Mouse (Mus musculus): ENCODE data around the gene Tstd1. TPM values are rescaled to one million over a fixed set of nuclear protein-coding genes. Genes with fewer than 3 reads are reported as not detected.
A peak's percentile ranks its signal among the peaks of the same experiment; 100 is the strongest.

Gene Tstd1
- total and polyA plus RNA-seq, 3 experiments = 0.50 to 1.4 TPM; not detected in 1

GRCm38 (mm10) chr1:171454926-171455325 is 36.3 kb downstream of the Tstd1 start:
- no peaks in the 10 kb centered on the region for H3K79me2 ChIP-seq (ENCODE audit: control insufficient read depth, insufficient read depth, low read length, poor library complexity)
- no peaks in the 10 kb centered on the region for H3K36me3 ChIP-seq (ENCODE audit: control insufficient read depth in 1 of 2, insufficient read depth in 2 of 2, low read length in 2 of 2)
- TF ChIP-seq MAFK (IDR thresholded peaks at IDR 0.05; ENCODE audit: borderline replicate concordance, low read depth, low read length) (no peak), SMC3 (IDR thresholded peaks at IDR 0.05; ENCODE audit: low read depth, low read length) (0 out of 2 replicates have a peak, but pooled peaks have one; percentile 10)
- no peak overlapping the region for H3K4me3 ChIP-seq (ENCODE audit: control insufficient read depth in 1 of 2, insufficient read depth in 1 of 2, low read depth in 2 of 2, low read length in 2 of 2)
- H3K9me3 ChIP-seq (replicated peaks; ENCODE audit: insufficient read depth, low read length) = no peaks in the 10 kb centered on the region
- no peak for DNase-seq (ENCODE audit: low read depth, low spot score)
- no peaks in the 10 kb centered on the region for H3K4me1 ChIP-seq (ENCODE audit: control insufficient read depth in 1 of 2, insufficient read depth in 2 of 2, low read length in 2 of 2)
- H3K27me3 ChIP-seq (ENCODE audit: control insufficient read depth in 1 of 2, insufficient read depth in 2 of 2, low read length in 2 of 2) = peaks cover 0 to 4% of the 10 kb centered on the region in 2 experiments; a peak in 2 of 4 replicates
- no peak overlapping the region for H3K27ac ChIP-seq (ENCODE audit: control insufficient read depth, low read depth, low read length)
- no peak overlapping the region for H3K9ac ChIP-seq (ENCODE audit: control insufficient read depth, low read depth, low read length, poor library complexity, severe bottlenecking)

DNA sequence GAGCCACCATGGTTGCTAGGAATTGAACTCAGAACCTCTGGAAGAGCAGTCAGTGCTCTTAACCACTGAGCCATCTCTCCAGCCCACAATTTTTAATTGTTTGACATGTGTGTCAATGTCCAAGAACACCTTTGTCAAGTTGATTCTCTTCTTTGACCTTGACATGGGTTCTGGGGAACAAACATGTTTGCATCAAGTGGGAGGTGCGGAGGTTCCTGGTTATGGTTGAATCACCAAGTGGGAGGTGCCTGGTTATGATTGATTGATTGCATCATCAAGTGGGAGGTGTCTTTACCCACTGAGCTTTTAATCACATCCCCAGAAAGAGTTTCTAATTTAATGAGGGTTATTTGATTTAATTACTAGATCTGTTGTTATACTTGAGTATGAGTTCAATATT is 38.9 kb downstream of the Tstd1 start:
- no peak for DNase-seq (ENCODE audit: low read depth, low spot score)
- Histone ChIP-seq H3K4me1 (ENCODE audit: control insufficient read depth in 1 of 2, insufficient read depth in 2 of 2, low read length in 2 of 2) (no peaks in the 10 kb centered on the region), H3K9ac (ENCODE audit: control insufficient read depth, low read depth, low read length, poor library complexity, severe bottlenecking) (no peak overlapping the region), H3K4me3 (ENCODE audit: control insufficient read depth in 1 of 2, insufficient read depth in 1 of 2, low read depth in 2 of 2, low read length in 2 of 2) (no peak overlapping the region), H3K9me3 (replicated peaks; ENCODE audit: insufficient read depth, low read length) (no peaks in the 10 kb centered on the region), H3K27me3 (ENCODE audit: control insufficient read depth in 1 of 2, insufficient read depth in 2 of 2, low read length in 2 of 2) (peaks cover 0 to 1% of the 10 kb centered on the region in 2 experiments; a peak in 2 of 4 replicates), H3K27ac (ENCODE audit: control insufficient read depth, low read depth, low read length) (no peak overlapping the region), H3K79me2 (ENCODE audit: control insufficient read depth, insufficient read depth, low read length, poor library complexity) (no peaks in the 10 kb centered on the region), H3K36me3 (ENCODE audit: control insufficient read depth in 1 of 2, insufficient read depth in 2 of 2, low read length in 2 of 2) (no peaks in the 10 kb centered on the region)
- TF ChIP-seq TBP (IDR thresholded peaks at IDR 0.05; ENCODE audit: low read depth, low read length) = no peak
- TF ChIP-seq CHD1 (IDR thresholded peaks at IDR 0.05; ENCODE audit: low read depth, low read length) = no peak
- no peak for TF ChIP-seq NELFE (IDR thresholded peaks at IDR 0.05; ENCODE audit: low read depth, low read length)
- no peak for TF ChIP-seq KAT2A (conservative IDR thresholded peaks at IDR 0.05; ENCODE audit: low read depth, low read length)
- no peak for TF ChIP-seq JUND (IDR thresholded peaks at IDR 0.05; ENCODE audit: low read depth, low read length)
- TF ChIP-seq NRF1 (IDR thresholded peaks at IDR 0.05; ENCODE audit: insufficient read depth, low read depth, low read length, poor library complexity, severe bottlenecking) = no peak
- no peak for TF ChIP-seq USF2 (IDR thresholded peaks at IDR 0.05; ENCODE audit: borderline replicate concordance in 1 of 2, insufficient read depth in 1 of 2, low read depth in 1 of 2, low read length in 2 of 2)
- TF ChIP-seq ELF1 (IDR thresholded peaks at IDR 0.05; ENCODE audit: low read depth, low read length) = no peak
- no peak for TF ChIP-seq TCF12 (IDR thresholded peaks at IDR 0.05; ENCODE audit: low read depth, low read length)

DNA sequence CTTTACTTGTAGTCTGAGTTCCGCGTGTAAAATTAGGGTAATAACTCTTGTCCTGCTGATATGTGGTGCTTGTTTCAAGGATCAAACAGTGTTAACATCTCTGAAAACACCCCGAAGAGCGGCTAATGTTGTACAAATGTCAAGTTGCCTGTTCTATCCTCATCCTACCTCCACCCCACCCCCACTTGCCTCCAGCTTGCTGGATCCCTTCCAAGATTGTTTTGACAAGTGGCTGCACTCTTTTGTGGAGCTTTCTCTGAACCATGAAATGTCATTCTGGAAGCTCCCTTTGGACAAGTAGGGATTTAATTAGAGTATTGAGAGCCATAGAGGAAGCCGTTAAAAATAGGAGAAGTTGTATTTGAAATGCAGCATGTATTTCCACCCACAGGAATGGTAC is 41.1 kb downstream of the Tstd1 start:
- Histone ChIP-seq H3K27ac (ENCODE audit: control insufficient read depth, low read depth, low read length) (no peak overlapping the region), H3K36me3 (ENCODE audit: control insufficient read depth in 1 of 2, insufficient read depth in 2 of 2, low read length in 2 of 2) (no peaks in the 10 kb centered on the region), H3K27me3 (ENCODE audit: control insufficient read depth in 1 of 2, insufficient read depth in 2 of 2, low read length in 2 of 2) (peaks cover 0 to 1% of the 10 kb centered on the region in 2 experiments; a peak in 2 of 4 replicates), H3K9ac (ENCODE audit: control insufficient read depth, low read depth, low read length, poor library complexity, severe bottlenecking) (no peak overlapping the region), H3K79me2 (ENCODE audit: control insufficient read depth, insufficient read depth, low read length, poor library complexity) (no peaks in the 10 kb centered on the region), H3K9me3 (replicated peaks; ENCODE audit: insufficient read depth, low read length) (no peaks in the 10 kb centered on the region), H3K4me3 (ENCODE audit: control insufficient read depth in 1 of 2, insufficient read depth in 1 of 2, low read depth in 2 of 2, low read length in 2 of 2) (no peak overlapping the region), H3K4me1 (ENCODE audit: control insufficient read depth in 1 of 2, insufficient read depth in 2 of 2, low read length in 2 of 2) (no peaks in the 10 kb centered on the region)
- DNase-seq (ENCODE audit: low read depth, low spot score) = no peak
- no peak for TF ChIP-seq ELF1 (IDR thresholded peaks at IDR 0.05; ENCODE audit: low read depth, low read length)
- no peak for TF ChIP-seq CHD1 (IDR thresholded peaks at IDR 0.05; ENCODE audit: low read depth, low read length)
- TF ChIP-seq SIN3A (IDR thresholded peaks at IDR 0.05; ENCODE audit: low read length) = no peak
- no peak for TF ChIP-seq UBTF (IDR thresholded peaks at IDR 0.05; ENCODE audit: borderline replicate concordance, insufficient read depth, low read depth, low read length)
- TF ChIP-seq NRF1 (IDR thresholded peaks at IDR 0.05; ENCODE audit: insufficient read depth, low read depth, low read length, poor library complexity, severe bottlenecking) = no peak
- no peak for TF ChIP-seq USF1 (IDR thresholded peaks at IDR 0.05; ENCODE audit: low read depth, low read length)
- no peak for TF ChIP-seq TBP (IDR thresholded peaks at IDR 0.05; ENCODE audit: low read depth, low read length)
- no peak for TF ChIP-seq MAZ (IDR thresholded peaks at IDR 0.05; ENCODE audit: low read depth, low read length)
- no peak for TF ChIP-seq RAD21 (IDR thresholded peaks at IDR 0.05; ENCODE audit: low read depth, low read length)
- no peak for TF ChIP-seq MAFK (IDR thresholded peaks at IDR 0.05; ENCODE audit: borderline replicate concordance, low read depth, low read length)
- TF ChIP-seq GATA1 (IDR thresholded peaks at IDR 0.05; ENCODE audit: low read depth, low read length) = no peak
- no peak for TF ChIP-seq ZC3H11A (IDR thresholded peaks at IDR 0.05; ENCODE audit: low read depth, low read length)
- TF ChIP-seq HCFC1 (IDR thresholded peaks at IDR 0.05; ENCODE audit: low read depth, low read length) = no peak
- no peak for TF ChIP-seq POLR2A (IDR thresholded peaks at IDR 0.05; ENCODE audit: control insufficient read depth in 1 of 2, insufficient read depth in 1 of 2, low read depth in 1 of 2, low read length in 2 of 2, poor library complexity in 1 of 2)
- TF ChIP-seq ETS1 (IDR thresholded peaks at IDR 0.05; ENCODE audit: low read depth, low read length) = no peak
- no peak for TF ChIP-seq TAL1 (IDR thresholded peaks at IDR 0.05; ENCODE audit: low read length)
- TF ChIP-seq BHLHE40 (IDR thresholded peaks at IDR 0.05; ENCODE audit: borderline replicate concordance, low read depth, low read length) = no peak
- TF ChIP-seq NELFE (IDR thresholded peaks at IDR 0.05; ENCODE audit: low read depth, low read length) = no peak
